Mouse (Mus musculus) midbrain, embryonic 15.5 days (tissue): ENCODE data around the gene Ltbr. TPM values are rescaled to one million over a fixed set of nuclear protein-coding genes. Genes with fewer than 3 reads are reported as not detected.

Experiments used
- ATAC-seq: fragments of 200-750 bp; cut with Nextera tagmentation; replicated peaks from 2 replicates; pipeline ENCODE4 v1.8.0; 2017; ENCODE audit warnings: moderate TSS enrichment
- H3K27ac ChIP-seq: fragments of 300-500 bp; sonication (generic); 2 replicates; pipeline ENCODE4 v1.5.1; 2015; ENCODE audit warnings: mild to moderate bottlenecking, inconsistent platforms
- H3K27me3 ChIP-seq: fragments of 300-500 bp; sonication (generic); replicated peaks from 2 replicates; pipeline ENCODE4 v1.6.1; 2015; ENCODE audit warnings: inconsistent platforms
- H3K36me3 ChIP-seq: fragments of 300-500 bp; sonication (generic); replicated peaks from 2 replicates; pipeline ENCODE4 v1.6.1; 2015; ENCODE audit warnings: inconsistent platforms
- H3K4me1 ChIP-seq: fragments of 300-500 bp; sonication (generic); 2 replicates; pipeline ENCODE4 v1.6.1; 2015; ENCODE audit warnings: inconsistent platforms
- H3K4me2 ChIP-seq: fragments of 300-500 bp; sonication (generic); 2 replicates; pipeline ENCODE4 v1.6.1; 2015; ENCODE audit warnings: inconsistent platforms, mild to moderate bottlenecking, moderate library complexity
- H3K4me3 ChIP-seq: fragments of 300-500 bp; sonication (generic); 2 replicates; pipeline ENCODE4 v1.5.1; 2015; ENCODE audit warnings: mild to moderate bottlenecking, inconsistent platforms
- H3K9ac ChIP-seq: fragments of 300-500 bp; sonication (generic); 2 replicates; pipeline ENCODE4 v1.6.1; 2015; ENCODE audit warnings: mild to moderate bottlenecking, inconsistent platforms
- H3K9me3 ChIP-seq: fragments of 300-500 bp; sonication (generic); 2 replicates; pipeline ENCODE4 v1.6.1; 2016; ENCODE audit warnings: inconsistent platforms
- WGBS: fragments of 180-500 bp; shearing (Covaris S2); methylation state at CpG from one replicate; pipeline ENCODE4 v1.1.7; 2015; ENCODE audit warnings: mixed read lengths; 5-methylcytosine and 5-hydroxymethylcytosine counted together
- polyA plus RNA-seq: library from polyadenylated mRNA; unstranded; fragments of >200 nt; fragmentation: Nextera tagmentation; extraction: Ambion mirVana; gene quantifications from 2 replicates; pipeline ENCODE4 v1.2.1, GENCODE M21; 2015

The Ltbr gene
- polyA plus RNA-seq, 1 experiment from 2014 or later, result 14.2 TPM

GRCm38 (mm10) chr6:125352811-125353210 is 39.1 kb upstream of the Ltbr start:
- 55% methylated on average over 4 of the region's 4 CpGs for WGBS
- Histone ChIP-seq H3K27ac (no peak overlapping the region), H3K4me1 (peaks cover 23% of the 10 kb centered on the region), H3K36me3 (no peaks in the 10 kb centered on the region), H3K4me3 (no peak overlapping the region), H3K4me2 (no peak overlapping the region), H3K9me3 (no peaks in the 10 kb centered on the region), H3K27me3 (0 out of 2 replicates have a peak, but pooled peaks cover 16% of the 10 kb centered on the region), H3K9ac (no peak overlapping the region)
- ATAC-seq, result no peak

DNA sequence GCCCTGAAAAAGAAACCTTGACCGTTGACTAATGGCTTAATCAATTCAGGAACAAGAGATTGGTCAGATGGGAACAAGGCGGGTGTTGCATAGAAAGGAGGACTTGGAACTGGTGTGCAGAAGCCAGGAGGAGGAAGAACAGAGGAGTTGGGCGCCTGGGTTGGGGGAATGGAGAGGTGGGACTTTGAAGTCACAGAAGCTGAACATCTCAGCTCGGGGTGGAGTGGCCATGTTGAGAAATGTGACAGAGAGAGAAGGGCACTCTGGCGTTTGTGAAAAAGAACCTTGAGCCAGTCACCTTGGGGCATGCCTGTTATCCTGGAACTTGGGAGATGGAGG is 38.3 kb upstream of the Ltbr start:
- ATAC-seq, result no peak
- Histone ChIP-seq H3K36me3 (no peaks in the 10 kb centered on the region), H3K4me3 (no peak overlapping the region), H3K4me2 (no peak overlapping the region), H3K4me1 (peaks cover 23% of the 10 kb centered on the region), H3K9ac (no peak overlapping the region), H3K27me3 (0 out of 2 replicates have a peak, but pooled peaks cover 16% of the 10 kb centered on the region), H3K27ac (no peak overlapping the region), H3K9me3 (no peaks in the 10 kb centered on the region)
- WGBS, result 74% methylated on average over 5 of the region's 5 CpGs

DNA sequence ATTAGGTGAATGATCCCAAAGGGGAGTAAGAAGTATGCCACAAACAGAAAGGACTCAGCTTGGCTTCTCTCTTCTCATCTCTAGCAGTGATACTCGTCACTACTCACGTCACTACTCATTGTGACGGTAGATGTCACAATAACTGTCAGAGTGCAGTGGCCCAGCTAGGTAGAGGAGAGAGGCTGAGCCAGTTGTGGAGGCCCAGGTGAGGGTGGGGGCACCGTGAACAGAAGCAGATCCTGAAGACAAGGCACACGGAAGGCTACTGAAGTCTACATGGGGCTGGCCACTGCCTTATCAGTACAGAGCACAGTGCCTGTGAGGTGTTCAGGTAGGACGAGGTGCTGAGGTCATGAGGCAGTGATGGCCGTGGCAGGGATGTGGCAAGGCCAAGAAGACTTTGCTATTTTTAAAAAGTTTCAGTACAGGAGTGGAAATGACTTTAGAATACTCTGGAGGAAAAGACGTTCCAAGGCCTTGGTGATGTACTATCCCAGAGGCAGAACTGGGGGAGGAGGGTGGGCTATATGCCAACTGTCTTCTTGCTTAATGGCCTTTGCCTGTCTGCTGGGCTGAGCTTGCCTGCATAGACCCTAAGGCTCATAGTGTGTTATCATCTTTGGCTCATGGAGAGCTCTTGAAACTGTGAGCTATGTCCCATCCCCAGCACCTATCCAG is 37.8 kb upstream of the Ltbr start:
- WGBS, result 75% methylated on average over 8 of the region's 8 CpGs
- Histone ChIP-seq H3K27ac (no peak overlapping the region), H3K4me2 (no peak overlapping the region)

GRCm38 (mm10) chr6:125350995-125351324 is 37.3 kb upstream of the Ltbr start:
- peaks cover 23% of the 10 kb centered on the region for H3K4me1 ChIP-seq
- H3K27me3 ChIP-seq, result 0 out of 2 replicates have a peak, but pooled peaks cover 16% of the 10 kb centered on the region
- no peak overlapping the region for H3K27ac ChIP-seq
- H3K4me2 ChIP-seq, result peak overlapping the region; percentile 47; the same call in 1 of the 2 replicates
- H3K9me3 ChIP-seq, result no peaks in the 10 kb centered on the region
- no peak overlapping the region for H3K4me3 ChIP-seq
- WGBS, result 89% methylated on average over 2 of the region's 2 CpGs
- H3K9ac ChIP-seq, result no peak overlapping the region
- no peaks in the 10 kb centered on the region for H3K36me3 ChIP-seq
- ATAC-seq, result no peak

More for the DNA sequence above, 37.8 kb upstream of the Ltbr start:
- H3K9me3 ChIP-seq, result no peaks in the 10 kb centered on the region
- ATAC-seq, result no peak
- H3K27me3 ChIP-seq, result 0 out of 2 replicates have a peak, but pooled peaks cover 16% of the 10 kb centered on the region
- peaks cover 23% of the 10 kb centered on the region for H3K4me1 ChIP-seq
- no peaks in the 10 kb centered on the region for H3K36me3 ChIP-seq
- no peak overlapping the region for H3K4me3 ChIP-seq
- H3K9ac ChIP-seq, result no peak overlapping the region

DNA sequence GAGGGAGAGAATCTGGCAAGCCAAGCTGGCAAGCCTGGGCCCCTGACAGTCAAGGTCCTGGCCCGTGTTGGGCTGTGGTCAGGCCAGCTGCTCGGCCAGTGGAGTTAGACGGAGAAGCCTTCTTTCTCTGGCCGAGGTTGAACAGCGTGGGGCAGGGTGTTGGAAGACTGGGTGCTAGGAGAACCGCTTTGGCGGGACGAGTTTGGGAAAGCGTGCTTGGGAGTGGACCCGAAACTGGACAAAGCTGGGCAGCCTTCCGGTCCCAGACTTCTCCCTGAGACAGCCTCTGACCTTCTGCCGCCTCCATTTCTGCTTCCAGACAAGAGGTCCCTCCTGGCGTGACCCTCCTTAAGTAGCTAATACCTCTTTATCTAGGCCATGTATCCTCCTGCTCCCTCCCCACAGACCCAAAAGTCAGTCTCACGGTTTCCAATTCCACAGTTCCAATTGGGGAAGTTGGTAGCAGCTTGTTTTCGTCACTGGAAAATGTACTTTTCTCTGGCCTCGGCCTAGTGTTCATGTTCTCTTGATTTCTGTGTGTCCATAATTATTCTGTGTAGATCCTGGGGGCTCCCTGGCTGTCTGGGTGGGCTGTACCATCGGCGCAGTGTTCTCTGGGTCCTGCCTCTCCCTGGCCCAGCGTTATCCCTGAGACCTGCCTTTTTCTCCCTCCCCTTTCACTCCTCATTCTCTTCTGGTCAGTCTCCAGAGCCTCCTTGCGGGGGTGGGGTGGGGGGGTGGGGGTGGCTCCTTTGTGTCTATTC is 36.7 kb upstream of the Ltbr start:
- peaks cover 23% of the 10 kb centered on the region for H3K4me1 ChIP-seq
- no peak overlapping the region for H3K27ac ChIP-seq
- peak overlapping the region; percentile 4; the same call in 1 of the 2 replicates for H3K9ac ChIP-seq
- peak overlapping the region; percentile 31 for H3K4me3 ChIP-seq
- H3K27me3 ChIP-seq, result 0 out of 2 replicates have a peak, but pooled peaks cover 16% of the 10 kb centered on the region
- H3K9me3 ChIP-seq, result no peaks in the 10 kb centered on the region
- peak overlapping the region; percentile 47 for H3K4me2 ChIP-seq
- no peaks in the 10 kb centered on the region for H3K36me3 ChIP-seq
- ATAC-seq, result no peak
- WGBS, result 9% methylated on average over 20 of the region's 20 CpGs

DNA sequence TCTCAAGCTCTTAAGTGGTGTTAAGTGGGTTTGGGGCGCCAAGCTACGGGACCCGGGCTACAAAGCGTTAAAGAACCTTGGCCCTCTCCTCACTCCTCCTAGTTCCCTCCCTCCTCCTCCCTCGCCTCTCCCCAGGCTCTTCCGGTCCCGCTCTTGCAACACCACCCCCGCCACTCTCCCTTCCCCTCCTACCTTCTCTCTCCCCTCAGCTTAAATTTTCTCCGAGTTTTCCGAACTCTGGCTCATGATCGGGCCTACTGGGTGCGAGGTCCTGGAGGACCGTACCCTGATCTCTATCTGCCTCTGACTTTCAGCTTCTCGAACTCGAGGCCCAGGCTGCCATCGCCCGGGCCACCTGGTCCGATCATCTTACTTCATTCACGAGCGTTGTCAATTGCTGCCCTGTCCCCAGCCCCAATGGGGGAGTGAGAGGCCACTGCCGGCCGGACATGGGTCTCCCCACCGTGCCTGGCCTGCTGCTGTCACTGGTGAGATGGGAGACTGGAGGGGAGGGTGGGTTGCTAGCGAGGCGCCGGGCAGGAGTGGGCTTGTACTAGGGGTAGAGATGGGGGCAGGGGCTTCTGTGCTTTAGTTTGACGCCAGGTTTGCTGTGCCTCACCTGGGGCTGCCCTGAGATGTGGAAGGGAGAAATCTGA is 36.0 kb upstream of the Ltbr start:
- peaks cover 17% of the 10 kb centered on the region for H3K4me1 ChIP-seq
- H3K4me3 ChIP-seq, result peak overlapping the region; percentile 31
- under 1% methylated on average over 27 of the region's 27 CpGs for WGBS
- peak overlapping the region; percentile 4; the same call in 1 of the 2 replicates for H3K9ac ChIP-seq
- peak overlapping the region; percentile 47 for H3K4me2 ChIP-seq
- H3K9me3 ChIP-seq, result no peaks in the 10 kb centered on the region
- ATAC-seq, result peak; percentile 63
- H3K27me3 ChIP-seq, result 0 out of 2 replicates have a peak, but pooled peaks cover 16% of the 10 kb centered on the region
- no peak overlapping the region for H3K27ac ChIP-seq
- no peaks in the 10 kb centered on the region for H3K36me3 ChIP-seq

GRCm38 (mm10) chr6:125348721-125349574 is 35.3 kb upstream of the Ltbr start, which contains the start of gene Tnfrsf1a:
Tnfrsf1a (plus strand) TSS chr6:125349362.
- Histone ChIP-seq H3K27me3 (0 out of 2 replicates have a peak, but pooled peaks cover 16% of the 10 kb centered on the region), H3K9me3 (no peaks in the 10 kb centered on the region), H3K36me3 (no peaks in the 10 kb centered on the region), H3K4me1 (peaks cover 14% of the 10 kb centered on the region), H3K9ac (peak within 1 kb of the TSS; percentile 4; the same call in 1 of the 2 replicates), H3K4me3 (peak within 1 kb of the TSS; percentile 31), H3K4me2 (peak within 1 kb of the TSS; percentile 47), H3K27ac (no peak within 1 kb of the TSS)
- 7% methylated on average over 22 of the region's 22 CpGs for WGBS
- peak; percentile 24; the same call in 1 of the 2 replicates for ATAC-seq

DNA sequence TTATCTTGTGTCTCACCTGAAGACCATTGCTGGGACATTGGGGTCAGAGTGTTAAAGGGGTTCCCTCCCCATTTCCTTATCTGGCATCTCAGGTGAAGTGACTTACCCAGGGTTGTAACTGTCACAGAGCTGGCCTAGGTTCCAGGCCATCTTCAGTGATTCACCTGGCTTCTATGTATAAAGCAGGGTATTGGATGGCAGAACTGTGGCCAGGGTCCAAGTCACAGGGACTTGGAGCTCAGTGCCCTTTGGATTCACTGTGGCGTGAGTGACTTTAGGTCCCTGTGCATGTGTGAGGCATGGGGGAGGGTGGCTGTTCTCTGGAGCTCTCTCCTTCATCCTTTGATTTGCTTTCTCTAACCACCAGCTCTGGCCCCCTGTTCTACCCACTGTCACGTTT is 32.3 kb upstream of the Ltbr start:
- H3K4me2 ChIP-seq, result no peak overlapping the region
- H3K36me3 ChIP-seq, result no peaks in the 10 kb centered on the region
- H3K27ac ChIP-seq, result no peak overlapping the region
- H3K9ac ChIP-seq, result no peak overlapping the region
- no peak overlapping the region for H3K4me3 ChIP-seq
- H3K4me1 ChIP-seq, result peaks cover 14% of the 10 kb centered on the region
- H3K9me3 ChIP-seq, result no peaks in the 10 kb centered on the region
- WGBS, result 57% methylated on average over 2 of the region's 2 CpGs
- no peak for ATAC-seq
- 0 out of 2 replicates have a peak, but pooled peaks cover 13% of the 10 kb centered on the region for H3K27me3 ChIP-seq

DNA sequence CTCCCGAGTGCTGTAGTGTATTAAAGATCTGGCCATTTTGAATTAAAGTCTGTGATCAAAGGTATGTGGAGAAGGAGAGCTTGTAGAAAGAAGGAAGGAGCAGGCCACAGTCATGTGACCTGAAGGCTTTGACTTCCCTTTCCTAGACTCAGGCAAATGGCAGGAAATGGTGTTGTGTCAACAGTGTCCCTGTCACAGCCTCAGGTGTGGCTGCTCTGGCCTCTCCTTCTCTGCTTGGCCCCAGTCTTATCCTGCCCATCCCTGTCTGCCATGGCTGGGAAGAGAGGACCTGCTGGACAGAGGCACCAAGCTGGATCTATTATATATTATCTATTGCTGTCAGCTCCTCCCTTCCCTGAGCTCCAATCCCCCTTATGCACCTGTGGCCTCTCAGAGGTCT is 31.9 kb upstream of the Ltbr start:
- no peak overlapping the region for H3K4me2 ChIP-seq
- no peak overlapping the region for H3K4me3 ChIP-seq
- H3K4me1 ChIP-seq, result peaks cover 14% of the 10 kb centered on the region
- H3K36me3 ChIP-seq, result no peaks in the 10 kb centered on the region
- WGBS, result 62% methylated on average over 1 of the region's 1 CpGs
- H3K9ac ChIP-seq, result no peak overlapping the region
- H3K27ac ChIP-seq, result no peak overlapping the region
- no peaks in the 10 kb centered on the region for H3K9me3 ChIP-seq
- 0 out of 2 replicates have a peak, but pooled peaks cover 13% of the 10 kb centered on the region for H3K27me3 ChIP-seq
- ATAC-seq, result no peak

GRCm38 (mm10) chr6:125344866-125345265 is 31.2 kb upstream of the Ltbr start:
- 69% methylated on average over 4 of the region's 4 CpGs for WGBS
- H3K4me2 ChIP-seq, result no peak overlapping the region
- H3K4me1 ChIP-seq, result peaks cover 11% of the 10 kb centered on the region
- H3K27me3 ChIP-seq, result 0 out of 2 replicates have a peak, but pooled peaks cover 6% of the 10 kb centered on the region
- H3K36me3 ChIP-seq, result no peaks in the 10 kb centered on the region
- no peaks in the 10 kb centered on the region for H3K9me3 ChIP-seq
- H3K27ac ChIP-seq, result no peak overlapping the region
- no peak overlapping the region for H3K9ac ChIP-seq
- no peak for ATAC-seq
- H3K4me3 ChIP-seq, result no peak overlapping the region

GRCm38 (mm10) chr6:125344084-125344483 is 30.4 kb upstream of the Ltbr start:
- H3K4me3 ChIP-seq, result no peak overlapping the region
- no peaks in the 10 kb centered on the region for H3K9me3 ChIP-seq
- H3K27me3 ChIP-seq, result 0 out of 2 replicates have a peak, but pooled peaks cover 4% of the 10 kb centered on the region
- no peak overlapping the region for H3K4me2 ChIP-seq
- ATAC-seq, result no peak
- no peak overlapping the region for H3K9ac ChIP-seq
- H3K36me3 ChIP-seq, result no peaks in the 10 kb centered on the region
- H3K27ac ChIP-seq, result no peak overlapping the region
- peaks cover 3% of the 10 kb centered on the region for H3K4me1 ChIP-seq
- 36% methylated on average over 8 of the region's 8 CpGs for WGBS
